Mouse (Mus musculus): ENCODE results near the gene Cdkl5. TPM values are rescaled to one million over a fixed set of nuclear protein-coding genes. Genes with fewer than 3 reads are reported as not detected.
"Not testable (repeated sequence)": the region's sequence is repeated elsewhere in the genome, so short reads cannot be mapped to it uniquely, and the experiment has no call there.

The Cdkl5 gene
- total RNA-seq, 1 experiment from 2014 or later = 19.2 TPM

DNA sequence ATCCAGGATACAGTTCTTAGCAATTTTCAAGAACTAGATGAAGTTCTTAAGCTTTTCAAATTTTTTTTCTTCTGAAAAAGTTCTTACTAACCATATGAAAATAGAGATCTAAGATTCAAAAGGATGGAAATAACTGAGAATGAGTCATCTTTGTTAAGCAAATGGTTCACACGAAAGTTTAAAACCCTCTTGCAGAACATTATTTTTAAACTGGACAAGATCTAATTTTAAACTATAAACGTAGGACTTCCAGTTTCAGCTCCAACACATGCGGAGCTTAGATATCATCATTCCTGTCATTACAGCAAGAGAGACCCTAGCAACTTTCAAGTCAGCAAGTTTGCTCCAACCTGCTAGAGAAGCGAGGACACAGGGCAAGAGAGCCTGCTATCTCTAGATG, 88.0 kb downstream of the Cdkl5 start:
- no peak for DNase-seq

GRCm38 (mm10) chrX:160905913-160906312, 88.6 kb downstream of the Cdkl5 start:
- DNase-seq = no peak

DNA sequence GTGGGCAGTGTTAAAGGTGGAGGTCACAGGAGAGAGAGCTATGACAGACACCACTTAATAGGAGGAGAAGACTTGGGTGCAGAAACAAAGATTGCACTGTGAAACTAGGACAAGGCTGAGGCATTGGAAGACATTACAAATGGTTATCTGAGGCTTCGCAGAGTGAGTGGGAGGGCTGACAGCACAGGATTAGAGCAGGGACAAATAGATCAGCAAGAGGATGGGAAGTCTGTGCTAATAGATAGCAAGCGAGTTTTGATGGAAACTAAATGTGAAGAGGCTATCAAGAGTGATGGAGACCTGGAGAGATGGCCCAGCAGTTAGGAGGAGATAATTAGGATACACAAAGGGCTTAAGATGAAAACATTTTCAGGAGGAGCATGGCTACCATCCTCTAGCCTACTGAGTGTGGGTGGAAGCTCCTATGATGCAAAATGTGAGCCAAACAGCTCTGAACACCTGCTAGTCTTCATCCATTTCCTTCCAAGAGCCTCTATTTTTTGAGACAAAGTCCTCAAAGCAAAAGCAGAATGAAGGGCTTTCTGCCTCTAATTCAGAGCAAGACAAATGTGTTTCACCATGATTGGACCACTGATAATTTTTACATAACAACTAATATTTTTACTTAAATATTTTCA, 89.3 kb downstream of the Cdkl5 start:
- DNase-seq = no peak

DNA sequence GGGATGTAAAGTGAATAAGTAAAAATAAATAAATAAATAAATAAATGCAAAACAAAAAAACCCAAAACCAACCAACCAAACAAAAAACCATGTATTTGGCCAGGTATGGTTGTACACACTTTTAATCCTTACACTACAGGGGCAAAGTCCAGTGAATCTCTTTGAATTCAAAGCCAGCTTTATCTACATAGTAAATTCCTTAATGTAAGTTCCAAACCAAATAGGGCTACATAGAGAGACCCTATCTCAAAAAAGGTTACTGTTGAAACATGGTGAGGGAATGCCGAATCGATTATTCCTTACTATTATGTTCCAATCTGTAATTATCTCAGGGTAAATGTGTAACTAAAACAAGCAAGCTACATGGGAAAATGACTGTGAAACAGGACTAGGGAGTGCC, 93.4 kb downstream of the Cdkl5 start:
- no peak for DNase-seq

GRCm38 (mm10) chrX:160892077-160892476, 102.4 kb downstream of the Cdkl5 start:
- DNase-seq = no peak

DNA sequence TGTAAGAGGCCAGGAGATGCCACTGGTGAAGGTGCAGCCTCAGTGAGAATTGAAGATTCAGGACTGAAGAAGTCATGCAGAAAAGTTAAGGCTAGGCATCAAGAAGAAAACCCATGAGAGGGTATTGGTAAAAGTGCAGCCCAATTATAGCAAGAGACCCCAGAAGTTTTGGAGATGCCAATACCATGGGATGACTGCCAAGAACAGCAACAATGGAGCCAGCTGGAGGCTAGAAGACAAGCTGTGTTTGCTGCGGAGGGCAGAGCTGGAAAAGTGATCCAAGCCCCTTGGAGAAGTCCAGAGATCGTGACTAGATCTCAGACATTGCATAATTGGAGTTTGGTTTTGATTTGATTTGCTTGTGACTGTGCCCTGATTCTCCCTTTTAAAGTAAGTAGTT, 108.2 kb downstream of the Cdkl5 start:
- no peak for DNase-seq

GRCm38 (mm10) chrX:160866576-160866975, 127.9 kb downstream of the Cdkl5 start:
- DNase-seq = no peak

GRCm38 (mm10) chrX:160865022-160865421, 129.5 kb downstream of the Cdkl5 start:
- no peak for DNase-seq

DNA sequence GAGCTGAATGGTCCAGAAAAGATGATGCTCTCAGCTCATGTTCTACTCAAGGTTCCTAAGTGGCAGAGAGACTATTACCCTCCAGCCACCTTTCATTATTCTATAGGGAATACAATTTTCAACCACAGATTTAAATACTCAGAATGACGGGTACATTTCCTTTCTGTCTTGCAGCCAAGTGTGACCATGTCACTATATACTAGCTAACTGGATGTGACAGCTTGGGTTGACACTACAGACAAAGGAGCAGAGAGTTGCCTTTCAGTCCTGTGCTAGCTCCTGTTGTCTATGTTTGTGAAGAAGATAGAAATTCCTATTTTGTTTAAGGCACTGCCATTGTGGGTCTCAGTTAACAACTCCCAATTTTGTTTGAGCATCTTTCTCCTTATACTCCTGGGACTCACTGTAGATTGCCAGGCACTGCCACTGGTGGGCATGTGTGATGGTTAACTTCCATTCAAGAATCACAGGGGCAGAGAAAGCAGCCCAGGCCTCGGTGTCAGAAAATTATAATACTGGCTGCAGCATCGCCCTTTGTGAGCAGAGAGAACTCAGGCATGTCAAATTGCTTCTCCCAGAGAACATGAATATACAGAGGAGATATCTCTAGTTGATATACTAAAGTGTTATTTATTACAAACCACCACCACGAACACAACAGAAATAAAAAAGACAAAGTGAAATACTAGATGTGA, 130.7 kb downstream of the Cdkl5 start:
- no peak for DNase-seq

- no peak for DNase-seq
Observed at GRCm38 (mm10) chrX:160808226-160808625, 186.3 kb downstream of the Cdkl5 start.

DNA sequence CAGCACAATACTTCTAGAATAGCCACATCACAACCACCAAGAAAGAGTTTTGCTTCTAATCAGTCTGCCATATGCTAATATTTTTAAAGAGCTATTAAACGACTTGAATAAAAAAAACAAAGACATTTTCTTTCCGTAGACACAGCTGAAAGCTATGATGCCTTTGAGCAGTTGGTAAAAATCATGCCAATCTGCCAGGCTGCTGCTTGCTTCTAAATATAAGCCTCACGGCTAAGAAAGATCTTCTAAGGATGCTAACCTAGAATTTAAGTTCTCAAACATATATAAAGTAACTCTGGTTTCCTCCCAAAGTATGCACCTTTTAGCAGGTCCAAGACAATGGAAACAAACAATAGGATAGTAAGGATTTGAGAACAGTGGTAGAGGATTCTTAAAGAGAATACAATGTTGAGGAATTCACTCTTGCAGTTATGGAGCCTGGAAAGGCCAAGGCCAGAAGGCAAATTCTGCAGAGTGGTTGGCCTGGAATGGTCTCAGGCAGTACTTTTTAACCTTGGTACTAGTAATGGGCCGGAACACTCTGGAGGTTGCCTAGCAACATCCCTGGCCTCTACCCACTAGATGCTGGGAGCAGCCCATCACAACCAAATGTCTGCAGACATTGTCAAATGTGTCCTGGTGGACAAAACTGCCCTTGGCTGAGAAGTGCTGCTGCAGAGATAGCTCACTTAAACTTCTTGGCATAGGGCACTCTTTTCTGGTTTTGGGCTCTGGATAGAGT, 189.9 kb downstream of the Cdkl5 start:
- peak; percentile 20 for DNase-seq

DNA sequence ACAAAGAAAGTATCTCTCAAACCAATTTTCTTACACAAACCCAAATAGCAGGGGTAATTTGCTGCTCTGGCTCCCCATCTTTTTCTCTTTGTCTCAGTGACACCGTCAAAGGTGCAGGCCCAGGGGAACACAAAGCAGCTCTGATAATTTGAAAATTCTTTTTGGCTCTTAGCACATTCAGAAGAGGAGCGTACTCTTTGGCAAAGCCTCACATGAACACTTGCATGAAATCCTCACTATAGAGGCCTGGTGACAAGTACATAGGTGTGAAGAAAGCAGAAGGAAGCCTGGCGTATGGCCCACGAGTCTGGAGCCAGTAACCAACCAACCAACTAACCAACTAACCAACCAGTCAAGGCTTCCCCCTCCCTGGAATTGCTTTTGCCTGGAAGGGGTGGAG, 199.6 kb downstream of the Cdkl5 start:
- DNase-seq = no peak

DNA sequence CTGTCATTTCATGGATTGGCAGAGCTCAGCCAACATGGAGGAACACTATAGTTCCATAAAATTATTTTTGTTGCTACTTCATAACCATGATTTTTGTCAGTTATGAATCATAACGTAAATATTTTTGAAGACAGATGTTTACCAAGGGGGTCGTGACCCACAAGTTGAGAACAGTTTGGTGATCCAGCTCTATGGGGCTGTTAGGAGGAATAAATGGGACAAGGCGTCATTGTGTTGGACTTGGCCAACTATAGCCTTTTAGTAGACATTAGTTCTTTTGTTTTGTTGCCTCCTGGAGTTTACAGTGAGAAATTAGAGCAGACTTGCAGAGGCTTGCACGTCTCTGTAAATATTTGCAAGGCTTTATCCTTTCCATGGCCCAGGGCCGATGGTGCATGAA, 212.2 kb downstream of the Cdkl5 start:
- no peak for DNase-seq

GRCm38 (mm10) chrX:160773033-160773432, 221.5 kb downstream of the Cdkl5 start:
- no peak for DNase-seq

GRCm38 (mm10) chrX:160769622-160770021, 224.9 kb downstream of the Cdkl5 start:
- DNase-seq = not testable (repeated sequence)

GRCm38 (mm10) chrX:160767713-160768112, 226.8 kb downstream of the Cdkl5 start, which contains the start of gene Rs1:
Rs1 (plus strand) TSS chrX:160768013.
- DNase-seq = no peak

DNA sequence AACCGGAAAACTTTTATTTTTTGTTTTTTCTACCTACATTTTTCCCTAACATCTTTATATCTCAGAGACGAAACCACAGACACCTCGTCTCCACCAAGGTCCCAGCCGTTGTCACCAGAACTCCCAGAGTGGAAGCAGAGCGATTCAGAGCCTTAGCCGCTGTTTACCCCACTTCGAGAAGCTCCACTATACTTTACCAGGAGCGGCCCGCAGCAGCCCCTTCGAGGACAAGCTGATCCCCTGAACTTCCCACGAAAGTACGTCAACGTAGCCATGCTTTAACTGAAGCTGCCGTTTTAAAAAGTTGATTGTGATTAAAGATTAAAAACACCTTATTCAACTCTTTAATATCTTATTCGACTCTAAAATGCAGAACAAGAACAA, 228.3 kb downstream of the Cdkl5 start:
- DNase-seq = no peak

DNA sequence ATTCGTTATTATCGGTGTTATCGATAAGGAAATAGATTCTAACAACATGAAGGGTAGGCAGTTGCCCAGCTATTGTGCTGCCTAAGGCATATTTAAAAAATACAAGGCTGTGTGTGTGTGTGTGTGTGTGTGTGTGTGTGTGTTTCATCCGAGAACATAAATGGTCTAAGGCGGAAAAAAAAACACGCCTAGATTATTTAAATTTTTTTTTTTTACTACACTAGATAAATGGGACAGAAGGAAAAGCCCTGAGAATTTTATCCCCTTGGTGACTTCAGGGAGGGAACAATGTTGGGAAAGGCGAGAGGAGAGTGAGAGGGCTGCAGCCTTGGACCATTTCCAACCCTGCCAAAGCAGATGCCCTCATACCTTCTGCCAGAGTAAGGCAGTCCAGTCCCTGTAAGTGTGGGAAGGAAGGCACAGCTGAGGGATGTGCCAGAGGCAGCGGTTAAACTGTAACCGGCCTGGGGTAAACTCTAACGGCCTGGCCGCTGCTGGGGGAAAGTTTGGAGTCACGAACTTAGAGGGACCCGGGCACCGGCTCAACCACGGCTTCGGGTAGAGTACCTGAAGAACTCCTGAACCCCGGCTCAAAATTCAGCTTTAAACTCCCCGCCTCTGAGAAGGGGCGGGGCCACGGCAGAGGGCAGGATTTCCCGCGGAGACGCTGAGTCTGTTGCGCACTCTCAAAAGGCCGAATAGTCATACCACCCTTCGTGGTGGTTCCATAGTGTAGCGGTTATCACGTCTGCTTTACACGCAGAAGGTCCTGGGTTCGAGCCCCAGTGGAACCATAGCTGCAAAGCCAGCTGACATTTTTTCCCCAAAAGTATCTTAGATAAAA, 228.9 kb downstream of the Cdkl5 start:
- peak; percentile 86 for DNase-seq

GRCm38 (mm10) chrX:160750808-160751207, 243.7 kb downstream of the Cdkl5 start:
- DNase-seq = no peak

DNA sequence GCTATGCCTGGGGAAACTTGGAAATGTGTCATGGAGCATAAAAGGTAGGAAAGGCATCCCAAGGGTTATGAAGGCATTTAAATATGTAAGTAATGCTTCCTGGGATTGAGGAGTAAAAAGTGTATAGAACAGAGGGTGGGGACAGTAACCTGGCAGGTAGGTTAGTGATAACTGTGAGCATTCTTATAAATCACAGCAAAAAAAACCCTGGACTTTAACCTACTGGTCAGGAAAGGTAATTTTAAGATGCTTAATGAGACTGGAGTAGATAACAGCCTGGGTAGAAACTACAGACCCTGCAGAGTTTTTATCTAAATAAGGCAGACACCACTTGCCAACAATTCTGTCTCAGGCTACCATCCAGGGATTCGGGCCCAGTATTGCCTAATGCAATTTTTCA, 245.9 kb downstream of the Cdkl5 start:
- no peak for DNase-seq

- no peak for DNase-seq
Observed at GRCm38 (mm10) chrX:160745399-160745798, 249.1 kb downstream of the Cdkl5 start.

- DNase-seq = no peak
Observed at GRCm38 (mm10) chrX:160735650-160736049, 258.9 kb downstream of the Cdkl5 start, which contains the start of gene Ppef1. Ppef1 (minus strand) TSS chrX:160735765.

Data from adrenal gland, postnatal 25 days (tissue).